Mouse (Mus musculus): ENCODE data around the gene Cnbd2.

The Cnbd2 gene

GRCm38 (mm10) chr2:156311841-156312291, 233 bp upstream of the Cnbd2 start:
- DNase-seq (ENCODE audit: low spot score): peak; percentile 63

GRCm38 (mm10) chr2:156313153-156313552, 1.1 kb downstream of the Cnbd2 start:
- DNase-seq (ENCODE audit: low spot score): no peak

DNA sequence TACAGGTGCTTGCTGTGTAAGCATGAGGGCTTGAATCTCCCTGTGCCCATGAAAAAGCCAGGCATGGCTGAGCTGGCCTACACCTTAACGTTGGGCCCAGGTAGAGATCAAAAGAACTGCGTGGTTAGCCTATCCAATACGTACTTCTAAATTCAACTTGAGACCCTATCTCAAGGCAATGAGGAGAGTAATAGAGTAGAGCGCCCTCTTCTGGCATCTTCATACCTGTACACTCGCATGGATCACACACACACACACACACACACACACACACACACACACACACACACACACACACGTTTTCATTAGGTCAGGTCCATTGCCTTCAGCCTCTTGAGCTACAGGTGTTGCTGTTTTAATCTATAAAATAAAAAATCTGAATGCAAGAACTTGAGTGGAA, 2.7 kb downstream of the Cnbd2 start:
- no peak for DNase-seq (ENCODE audit: low spot score)

- no peak for DNase-seq (ENCODE audit: low spot score)
Measured at GRCm38 (mm10) chr2:156318491-156318890, 6.4 kb downstream of the Cnbd2 start.

- DNase-seq (ENCODE audit: low spot score): no peak
Measured at GRCm38 (mm10) chr2:156321538-156321937, 9.4 kb downstream of the Cnbd2 start.

DNA sequence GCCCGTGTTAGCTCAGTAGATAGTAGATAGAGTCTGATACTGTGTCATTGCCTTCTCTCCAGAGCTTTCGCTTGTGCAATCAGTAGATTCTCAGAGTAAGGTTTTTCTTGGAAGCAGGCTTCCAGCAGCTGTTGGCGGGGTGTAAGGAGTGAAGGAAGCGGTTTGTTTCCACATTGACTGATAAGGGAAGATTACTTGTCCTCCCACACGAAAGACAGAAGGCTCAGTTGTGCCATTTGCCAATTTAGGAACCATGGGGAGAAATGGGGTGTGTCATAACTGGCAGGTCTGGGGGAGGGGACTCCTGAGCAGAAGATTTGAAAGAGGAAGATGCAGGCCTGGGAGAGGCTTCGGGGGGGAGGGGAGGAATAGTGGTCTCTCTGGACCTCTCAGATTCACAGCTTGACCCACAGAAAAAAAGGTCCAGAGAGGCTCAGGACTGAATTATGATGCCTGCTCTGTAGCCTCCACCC, 12.1 kb downstream of the Cnbd2 start:
- DNase-seq (ENCODE audit: low spot score): peak; percentile 55

DNA sequence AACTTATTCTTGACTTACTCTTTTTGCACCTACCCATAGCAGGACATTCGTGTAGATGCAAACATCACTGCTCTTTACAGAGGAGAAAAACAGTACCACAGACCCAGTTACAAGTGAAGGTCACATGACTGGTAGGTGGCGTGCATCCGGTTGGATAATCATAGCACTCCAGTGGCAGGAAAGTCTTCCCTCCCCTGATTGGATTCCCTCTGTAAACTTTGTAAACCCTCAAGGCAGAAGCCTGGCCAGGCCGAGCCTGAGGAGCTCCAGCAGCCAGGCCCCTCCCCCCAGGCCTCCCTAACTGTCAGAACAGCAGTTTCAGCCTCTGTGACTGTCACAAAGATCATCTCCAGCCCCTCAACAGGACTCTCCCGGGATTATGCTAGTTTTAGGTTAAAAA, 12.6 kb downstream of the Cnbd2 start:
- peak; percentile 74 for DNase-seq (ENCODE audit: low spot score)

- no peak for DNase-seq (ENCODE audit: low spot score)
Measured at GRCm38 (mm10) chr2:156330681-156331080, 18.6 kb downstream of the Cnbd2 start.

DNA sequence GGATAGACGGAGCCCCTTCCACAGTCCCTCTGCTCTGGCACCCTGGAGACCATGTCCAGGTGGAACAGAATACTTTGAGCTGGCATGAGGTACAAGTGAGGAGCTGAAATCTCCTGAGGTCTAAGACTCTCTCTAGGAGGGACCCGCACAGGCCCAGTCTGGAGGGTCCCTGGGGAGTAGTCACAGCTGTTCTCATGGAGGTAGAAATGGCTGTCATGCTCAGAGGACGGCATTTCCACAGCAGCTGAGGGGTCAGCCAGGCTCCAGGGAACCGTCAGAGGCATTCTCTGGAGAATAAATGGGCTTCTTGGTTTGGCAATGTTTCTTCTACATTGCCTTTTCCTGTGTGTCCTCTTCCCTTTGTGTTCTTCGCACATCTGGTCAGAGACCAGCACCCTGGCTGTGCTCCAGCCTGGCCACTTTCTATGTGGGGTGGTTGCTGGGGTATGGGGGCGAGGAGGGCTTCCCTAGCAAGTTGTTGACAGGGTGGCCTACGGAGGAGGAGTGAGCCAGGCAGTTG, 19.4 kb downstream of the Cnbd2 start:
- no peak for DNase-seq (ENCODE audit: low spot score)

GRCm38 (mm10) chr2:156340078-156340477, 28.0 kb downstream of the Cnbd2 start:
- DNase-seq (ENCODE audit: low spot score): no peak

GRCm38 (mm10) chr2:156344775-156345532, 32.9 kb downstream of the Cnbd2 start:
- DNase-seq (ENCODE audit: low spot score): peak; percentile 17

GRCm38 (mm10) chr2:156348812-156349211, 36.7 kb downstream of the Cnbd2 start:
- no peak for DNase-seq (ENCODE audit: low spot score)

GRCm38 (mm10) chr2:156349286-156349848, 37.3 kb downstream of the Cnbd2 start:
- DNase-seq (ENCODE audit: low spot score): no peak

- DNase-seq (ENCODE audit: low spot score): no peak
Measured at GRCm38 (mm10) chr2:156351243-156351642, 39.1 kb downstream of the Cnbd2 start.

DNA sequence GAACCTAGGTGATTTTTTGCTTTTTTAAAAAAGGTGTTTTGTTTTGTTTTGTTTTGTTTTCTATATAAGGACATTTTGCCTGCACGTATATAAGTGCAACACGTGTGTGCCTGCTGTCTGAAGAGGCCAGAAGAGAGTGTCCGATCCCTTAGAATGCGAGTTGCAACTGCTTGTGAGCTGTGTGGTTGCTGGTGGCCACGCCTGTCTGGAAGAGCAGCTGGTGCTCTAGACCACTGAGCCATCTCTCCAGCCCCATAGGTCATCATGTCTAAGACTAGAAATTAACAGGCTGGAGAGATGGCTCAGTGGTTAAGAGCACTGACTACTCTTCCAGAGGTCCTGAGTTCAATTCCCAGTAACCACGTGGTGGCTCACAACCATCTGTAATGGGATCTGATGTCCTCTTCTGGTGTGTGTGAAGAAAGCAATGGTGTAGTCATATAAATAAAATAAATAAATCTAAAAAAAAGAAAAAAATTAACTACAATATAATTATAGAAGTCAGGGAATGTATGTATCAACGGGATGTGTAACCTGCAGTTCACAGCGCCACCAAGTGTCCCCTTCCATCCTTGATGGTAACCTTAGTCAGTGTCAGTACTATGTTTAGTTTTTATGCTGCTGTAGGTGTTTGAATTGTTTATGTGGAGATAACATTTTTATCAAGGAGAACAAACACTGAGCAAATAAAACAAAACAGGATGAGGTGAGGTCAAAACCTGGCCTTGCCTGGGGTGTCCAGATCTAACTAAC, 40.5 kb downstream of the Cnbd2 start:
- no peak for DNase-seq (ENCODE audit: low spot score)

DNA sequence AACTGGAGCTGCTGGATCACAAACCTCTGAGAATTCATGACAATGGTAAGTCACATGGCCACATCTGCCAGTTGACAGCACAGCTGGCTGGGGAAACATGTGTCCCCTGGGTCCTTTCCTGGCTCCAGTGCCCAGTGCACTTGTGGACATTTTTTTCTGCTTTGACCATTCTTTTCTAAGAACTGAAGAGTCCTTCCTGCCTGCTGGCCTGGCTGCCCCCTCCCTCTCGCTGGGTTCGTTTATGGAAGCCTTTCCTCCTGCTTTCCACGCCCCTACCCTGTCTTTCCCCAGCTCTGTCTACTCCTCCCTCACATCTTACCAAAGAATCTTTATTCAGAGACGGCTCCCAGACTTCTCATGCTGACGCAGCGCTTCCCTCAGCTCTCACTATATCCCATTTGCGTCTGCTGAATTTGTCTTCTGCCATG, 41.2 kb downstream of the Cnbd2 start:
- no peak for DNase-seq (ENCODE audit: low spot score)

GRCm38 (mm10) chr2:156356031-156356430, 43.9 kb downstream of the Cnbd2 start:
- no peak for DNase-seq (ENCODE audit: low spot score)

- DNase-seq (ENCODE audit: low spot score): no peak
Measured at GRCm38 (mm10) chr2:156368465-156368864, 56.4 kb downstream of the Cnbd2 start.

DNA sequence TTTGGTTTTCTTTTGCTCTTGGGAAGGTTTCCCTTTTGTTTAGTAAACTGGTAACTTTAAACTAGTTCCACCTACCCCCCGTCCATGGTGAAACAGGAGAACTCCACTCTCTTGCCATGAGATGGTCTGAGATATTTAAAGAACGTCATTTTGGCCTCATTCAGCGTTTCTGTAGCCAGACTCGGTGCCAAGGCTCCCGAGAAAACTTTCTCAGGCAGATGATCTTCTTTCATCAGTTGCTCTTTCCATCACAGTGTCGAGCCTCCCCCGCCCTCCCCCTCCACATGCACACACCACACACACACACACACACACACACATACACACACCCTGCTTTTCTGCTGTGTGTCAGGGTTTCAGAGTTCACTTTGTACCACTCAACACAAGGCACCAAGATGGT, 58.8 kb downstream of the Cnbd2 start:
- no peak for DNase-seq (ENCODE audit: low spot score)

- no peak for DNase-seq (ENCODE audit: low spot score)
Measured at GRCm38 (mm10) chr2:156376956-156377355, 64.9 kb downstream of the Cnbd2 start.

GRCm38 (mm10) chr2:156379929-156380328, 67.8 kb downstream of the Cnbd2 start:
- DNase-seq (ENCODE audit: low spot score): no peak

GRCm38 (mm10) chr2:156381350-156381749, 69.3 kb downstream of the Cnbd2 start:
- DNase-seq (ENCODE audit: low spot score): no peak

All from lung, postnatal 25 days (tissue).